8 mouse cellular contexts compared by ENCODE assay signal in genomic region chr4:63557124-63558059, GRCm38 (mm10). TPM values are rescaled to one million over a fixed set of nuclear protein-coding genes. Genes with fewer than 3 reads are reported as not detected.
A peak's percentile ranks its signal among the peaks of the same experiment; 100 is the strongest.
DNase-seq lines count a peak whose midpoint lies in the region; ATAC-seq and TF ChIP-seq lines count a peak whose summit lies in the region.

No protein-coding gene starts in this region.

- 0 out of 2 replicates have a peak overlapping the region, but pooled peaks have one; percentile 13 for H3K9ac ChIP-seq in heart, embryonic 12.5 days
- H3K9ac ChIP-seq in heart, postnatal 0 days (replicated peaks; ENCODE audit: low read depth, low read length) = no peak overlapping the region
- no peak overlapping the region for H3K9ac ChIP-seq in limb, embryonic 14.5 days (ENCODE audit: low read depth, low read length, severe bottlenecking)
- no peak overlapping the region for H3K9ac ChIP-seq in neural tube, embryonic 12.5 days

- H3K4me3 ChIP-seq in heart, embryonic 12.5 days = no peak overlapping the region
- H3K4me3 ChIP-seq in heart, postnatal 0 days (ENCODE audit: low read depth, low read length) = no peak overlapping the region
- H3K4me3 ChIP-seq in limb, embryonic 14.5 days (replicated peaks; ENCODE audit: low read length) = no peak overlapping the region
- H3K4me3 ChIP-seq in neural tube, embryonic 12.5 days = no peak overlapping the region

- H3K4me2 ChIP-seq in heart, embryonic 12.5 days = peak overlapping the region; percentile 75
- H3K4me2 ChIP-seq in heart, postnatal 0 days (ENCODE audit: low read depth, low read length) = peak overlapping the region; percentile 76
- peak overlapping the region; percentile 79 for H3K4me2 ChIP-seq in limb, embryonic 14.5 days (replicated peaks; ENCODE audit: low read depth, low read length, severe bottlenecking)
- H3K4me2 ChIP-seq in neural tube, embryonic 12.5 days (replicated peaks) = peak overlapping the region; percentile 86; the same call in 1 of the 2 replicates

- H3K4me1 ChIP-seq in heart, embryonic 12.5 days (replicated peaks) = peaks cover 41% of the 10 kb centered on the region
- peaks cover 30% of the 10 kb centered on the region for H3K4me1 ChIP-seq in heart, postnatal 0 days (ENCODE audit: control insufficient read depth, insufficient read depth)
- peaks cover 28% of the 10 kb centered on the region for H3K4me1 ChIP-seq in limb, embryonic 14.5 days (ENCODE audit: control insufficient read depth, insufficient read depth, low read length)
- peaks cover 20% of the 10 kb centered on the region for H3K4me1 ChIP-seq in neural tube, embryonic 12.5 days

- no peak for ATAC-seq in heart, embryonic 12.5 days (ENCODE audit: insufficient number of reproducible peaks, low FRiP score)
- no peak for ATAC-seq in heart, postnatal 0 days (ENCODE audit: insufficient read depth, low read depth)
- no peak for ATAC-seq in limb, embryonic 14.5 days (ENCODE audit: low FRiP score, low read depth)
- ATAC-seq in neural tube, embryonic 12.5 days (ENCODE audit: low FRiP score, low read depth) = no peak

- 22% methylated on average over 16 of the region's 16 CpGs for WGBS in heart, embryonic 12.5 days
- WGBS in heart, postnatal 0 days = 29% methylated on average over 16 of the region's 16 CpGs
- WGBS in limb, embryonic 14.5 days = 41% methylated on average over 16 of the region's 16 CpGs
- 23% methylated on average over 16 of the region's 16 CpGs for WGBS in neural tube, embryonic 12.5 days

- H3K27ac ChIP-seq in heart, embryonic 12.5 days (ENCODE audit: poor library complexity, severe bottlenecking) = peak overlapping the region; percentile 23; the same call in 1 of the 2 replicates
- peak overlapping the region; percentile 49 for H3K27ac ChIP-seq in heart, postnatal 0 days (ENCODE audit: low read depth)
- H3K27ac ChIP-seq in limb, embryonic 14.5 days (replicated peaks; ENCODE audit: low read depth, low read length) = no peak overlapping the region
- no peak overlapping the region for H3K27ac ChIP-seq in neural tube, embryonic 12.5 days

- H3K9me3 ChIP-seq in heart, embryonic 12.5 days (replicated peaks) = no peaks in the 10 kb centered on the region
- H3K9me3 ChIP-seq in heart, postnatal 0 days (replicated peaks; ENCODE audit: control insufficient read depth, low read length) = no peaks in the 10 kb centered on the region
- no peaks in the 10 kb centered on the region for H3K9me3 ChIP-seq in limb, embryonic 14.5 days (ENCODE audit: control insufficient read depth, low read length)
- H3K9me3 ChIP-seq in neural tube, embryonic 12.5 days = no peaks in the 10 kb centered on the region

- DNase-seq in heart, postnatal 36 days = no peak
- peak; percentile 41 for DNase-seq in R1 (ENCODE audit: low read depth, low spot score)
- DNase-seq in heart, postnatal 0 days (ENCODE audit: low spot score) = peak; percentile 20
- no peak for DNase-seq in limb, embryonic 14.5 days (ENCODE audit: low spot score)
- no peak for DNase-seq in layer of hippocampus, adult 9-10 months (ENCODE audit: low spot score)
- no peak for DNase-seq in gastrocnemius, postnatal 36 days

- no peak for TF ChIP-seq CTCF in heart, postnatal 0 days (IDR thresholded peaks at IDR 0.05; ENCODE audit: low read depth)

- H3K36me3 ChIP-seq in heart, embryonic 12.5 days = peaks cover 13% of the 10 kb centered on the region
- H3K36me3 ChIP-seq in heart, postnatal 0 days (replicated peaks; ENCODE audit: control insufficient read depth, insufficient read depth, low read length) = peaks cover 20% of the 10 kb centered on the region
- peaks cover 19% of the 10 kb centered on the region for H3K36me3 ChIP-seq in limb, embryonic 14.5 days (ENCODE audit: control insufficient read depth, insufficient read depth, low read length)
- H3K36me3 ChIP-seq in neural tube, embryonic 12.5 days = peaks cover 10% of the 10 kb centered on the region

- TF ChIP-seq POLR2A in limb, embryonic 14.5 days (IDR thresholded peaks at IDR 0.05; ENCODE audit: borderline replicate concordance, extremely low read depth, insufficient read depth, insufficient read length) = no peak

- intact Hi-C loops in heart, postnatal 36 days (cut with DNase I) = loop anchor here (1.0 to 5.0 kb wide), 3 partner anchors 12 to 145 kb away; no protein-coding TSS in a partner anchor
- intact Hi-C loops in gastrocnemius, postnatal 36 days (cut with DNase I) = loop anchor here (5.0 kb wide), 2 partner anchors 50 to 140 kb away; no protein-coding TSS in a partner anchor

- H3K27me3 ChIP-seq in heart, embryonic 12.5 days (replicated peaks) = no peaks in the 10 kb centered on the region
- H3K27me3 ChIP-seq in heart, postnatal 0 days (ENCODE audit: control insufficient read depth, insufficient read depth, low read length) = no peaks in the 10 kb centered on the region
- no peaks in the 10 kb centered on the region for H3K27me3 ChIP-seq in limb, embryonic 14.5 days (ENCODE audit: control insufficient read depth, insufficient read depth, low read length)
- peaks cover 5% of the 10 kb centered on the region; the same call in 1 of the 2 replicates for H3K27me3 ChIP-seq in neural tube, embryonic 12.5 days (replicated peaks)

- TF ChIP-seq EP300 in heart, postnatal 0 days (IDR thresholded peaks at IDR 0.05; ENCODE audit: low read depth) = no peak

RNA-seq across cellular contexts. Expression of gene Tmem268, which starts 1.2 kb away (rescaled TPM):
- polyA plus RNA-seq in heart, embryonic 12.5 days (2016; fragmentation: Nextera tagmentation; extraction: Ambion mirVana) = 5.3 and 5.6 TPM in 2 replicates
- 10 to 100 TPM in 1 of 2 experiments, 1 to 10 TPM in 1; 8.4 to 12.2 TPM for total RNA-seq in heart, postnatal 36 days (2021)
- total RNA-seq in heart, postnatal 0 days (2014; rRNA removed; ENCODE audit: low replicate concordance) = 5.2 and 10.0 TPM in 2 replicates
- 4.6 and 4.7 TPM in 2 replicates for polyA plus RNA-seq in heart, postnatal 0 days (2015; fragmentation: Nextera tagmentation; extraction: Ambion mirVana)
- 7.1 and 9.6 TPM in 2 replicates for polyA plus RNA-seq in limb, embryonic 14.5 days (2012; rRNA removed)
- polyA plus RNA-seq in limb, embryonic 14.5 days (2014; fragmentation: Nextera tagmentation; extraction: Ambion mirVana) = 6.6 and 7.7 TPM in 2 replicates
- 3.8 and 4.2 TPM in 2 replicates for polyA plus RNA-seq in neural tube, embryonic 12.5 days (2016; fragmentation: Nextera tagmentation; extraction: Ambion mirVana)
- total RNA-seq in gastrocnemius, postnatal 36 days (2021) = 10 to 100 TPM; 14.0 to 14.5 TPM

RNA-seq across cellular contexts. Expression of gene Atp6v1g1, which starts 12.8 kb away (rescaled TPM):
- polyA plus RNA-seq in heart, embryonic 12.5 days (2016; fragmentation: Nextera tagmentation; extraction: Ambion mirVana) = 196 and 202 TPM in 2 replicates
- total RNA-seq in heart, postnatal 36 days (2021) = 100 to 1,000 TPM; 150 to 161 TPM
- 120 and 148 TPM in 2 replicates for total RNA-seq in heart, postnatal 0 days (2014; rRNA removed; ENCODE audit: low replicate concordance)
- 278 and 279 TPM in 2 replicates for polyA plus RNA-seq in heart, postnatal 0 days (2015; fragmentation: Nextera tagmentation; extraction: Ambion mirVana)
- 105 and 138 TPM in 2 replicates for polyA plus RNA-seq in limb, embryonic 14.5 days (2012; rRNA removed)
- 289 and 304 TPM in 2 replicates for polyA plus RNA-seq in limb, embryonic 14.5 days (2014; fragmentation: Nextera tagmentation; extraction: Ambion mirVana)
- polyA plus RNA-seq in neural tube, embryonic 12.5 days (2016; fragmentation: Nextera tagmentation; extraction: Ambion mirVana) = 423 and 429 TPM in 2 replicates
- 100 to 1,000 TPM; 209 to 253 TPM for total RNA-seq in gastrocnemius, postnatal 36 days (2021)

RNA-seq across cellular contexts. Expression of gene Gm11213, which starts 47.7 kb away (rescaled TPM):
- not detected in 2 replicates for polyA plus RNA-seq in heart, embryonic 12.5 days (2016; fragmentation: Nextera tagmentation; extraction: Ambion mirVana)
- not detected for total RNA-seq in heart, postnatal 36 days (2021)
- not detected in 2 replicates for total RNA-seq in heart, postnatal 0 days (2014; rRNA removed; ENCODE audit: low replicate concordance)
- polyA plus RNA-seq in heart, postnatal 0 days (2015; fragmentation: Nextera tagmentation; extraction: Ambion mirVana) = not detected in 2 replicates
- not detected in 2 replicates for polyA plus RNA-seq in limb, embryonic 14.5 days (2012; rRNA removed)
- polyA plus RNA-seq in limb, embryonic 14.5 days (2014; fragmentation: Nextera tagmentation; extraction: Ambion mirVana) = not detected in 2 replicates
- polyA plus RNA-seq in neural tube, embryonic 12.5 days (2016; fragmentation: Nextera tagmentation; extraction: Ambion mirVana) = not detected in 2 replicates
- not detected for total RNA-seq in gastrocnemius, postnatal 36 days (2021)

Comparison
In these comparisons a context has a peak if more than half of its experiments do, and no peak if none do; other contexts are left out.
1. DNase-seq: peak in R1 (single experiment) and heart, postnatal 0 days (single experiment); none in heart, postnatal 36 days (0 of 2), limb, embryonic 14.5 days (single experiment), layer of hippocampus, adult 9-10 months (single experiment) and gastrocnemius, postnatal 36 days (0 of 2).
2. H3K27ac ChIP-seq: peak in heart, embryonic 12.5 days (single experiment) and heart, postnatal 0 days (single experiment); none in limb, embryonic 14.5 days (single experiment) and neural tube, embryonic 12.5 days (single experiment).
3. Peak in every context shown above with its lines, with median percentiles within 50 percentile points of each other: H3K4me2 ChIP-seq.